Mouse (Mus musculus) ES-Bruce4 (cell line): ENCODE data around the gene Homer2.

ENCODE experiments used
- CTCF ChIP-seq: IDR thresholded peaks from one replicate; pipeline ENCODE4 v1.8.1; 2011; ENCODE audit warnings: low read depth, low read length
- EP300 ChIP-seq: IDR thresholded peaks from 2 replicates; pipeline ENCODE4 v1.6.1; 2011; ENCODE audit warnings: low read depth, low read length; ENCODE audit not compliant: insufficient read depth
- POLR2A ChIP-seq: IDR thresholded peaks from one replicate; pipeline ENCODE4 v1.8.1; 2011; ENCODE audit warnings: low read length; ENCODE audit not compliant: insufficient read depth

DNA sequence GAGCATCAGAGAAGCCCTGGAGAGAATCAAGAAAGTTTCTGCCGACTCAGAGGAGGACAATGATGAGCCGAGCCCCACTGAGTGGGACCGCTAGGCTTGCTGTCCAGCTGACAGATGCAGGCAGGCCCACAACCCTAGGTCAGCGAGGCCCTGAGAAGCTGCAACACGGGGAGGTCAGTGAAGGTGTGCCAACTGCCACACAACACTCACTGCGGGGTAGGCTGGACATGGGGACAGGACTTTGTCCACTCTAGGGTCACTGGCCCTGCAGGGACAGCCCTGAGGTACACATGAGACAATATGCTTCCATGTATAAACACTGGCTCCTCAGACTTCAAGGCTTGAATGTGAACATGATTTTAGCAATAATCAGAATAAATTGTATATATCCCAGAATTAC lies 111.2 kb downstream of the Homer2 start:
- no peak for TF ChIP-seq CTCF
- no peak for TF ChIP-seq POLR2A
- TF ChIP-seq EP300, result no peak
